ENCODE assay signal across 9 mouse cellular contexts in genomic region chr17:24485090-24485860, GRCm38 (mm10). TPM values are rescaled to one million over a fixed set of nuclear protein-coding genes. Genes with fewer than 3 reads are reported as not detected.
DNase-seq lines count a peak whose midpoint lies in the region; ATAC-seq and TF ChIP-seq lines count a peak whose summit lies in the region.
"Had no signal": no experiment of that assay in that cellular context is flagged by ENCODE, and none has a peak within 500 bp of the region (broad histone marks: within the 10 kb centered on the region; RNA-seq: fewer than 3 reads in every experiment).

No protein-coding gene starts in this region.

- 29% methylated on average over 11 of the region's 11 CpGs for WGBS in heart, embryonic 11.5 days (ENCODE audit: insufficient replicate concordance)
- WGBS in embryonic facial prominence, embryonic 10.5 days, result 47% methylated on average over 11 of the region's 11 CpGs
- WGBS in limb, embryonic 12.5 days, result 42% methylated on average over 11 of the region's 11 CpGs

- DNase-seq in heart, postnatal 25 days (ENCODE audit: low spot score), result no peak
- peak; percentile 48 for DNase-seq in embryonic facial prominence, embryonic 10.5 days (ENCODE audit: low spot score)
- no peak for DNase-seq in spleen, postnatal 4 days (ENCODE audit: low spot score in 2 of 2)
- DNase-seq in spleen, postnatal 36 days (ENCODE audit: low spot score in 2 of 2), result no peak
- DNase-seq in ovary, adult 18-20 months (ENCODE audit: low spot score), result no peak

- H3K9me3 ChIP-seq in heart, embryonic 11.5 days (replicated peaks; ENCODE audit: control insufficient read depth, low read length), result no peaks in the 10 kb centered on the region
- H3K9me3 ChIP-seq in E14TG2a.4 (ENCODE audit: low read length), result no peaks in the 10 kb centered on the region
- H3K9me3 ChIP-seq in embryonic facial prominence, embryonic 10.5 days, result no peaks in the 10 kb centered on the region
- H3K9me3 ChIP-seq in limb, embryonic 12.5 days, result no peaks in the 10 kb centered on the region

- H3K9ac ChIP-seq in heart, embryonic 11.5 days (ENCODE audit: low read depth, low read length), result no peak overlapping the region
- H3K9ac ChIP-seq in limb, embryonic 12.5 days (replicated peaks), result no peak overlapping the region; the same call in 1 of the 2 replicates

- H3K4me2 ChIP-seq in heart, embryonic 11.5 days, result peak overlapping the region; percentile 14; the same call in 1 of the 2 replicates
- 0 out of 2 replicates have a peak overlapping the region, but pooled peaks have one; percentile 17 for H3K4me2 ChIP-seq in limb, embryonic 12.5 days

- peaks cover 6% of the 10 kb centered on the region for H3K4me1 ChIP-seq in heart, embryonic 11.5 days (ENCODE audit: control insufficient read depth, insufficient read depth, low read length)
- H3K4me1 ChIP-seq in E14TG2a.4 (replicated peaks; ENCODE audit: low read depth, low read length), result peaks cover 44% of the 10 kb centered on the region
- H3K4me1 ChIP-seq in embryonic facial prominence, embryonic 10.5 days, result peaks cover 32% of the 10 kb centered on the region
- H3K4me1 ChIP-seq in limb, embryonic 12.5 days (replicated peaks), result peaks cover 21% of the 10 kb centered on the region

- no peak for TF ChIP-seq CTCF in E14TG2a.4 (conservative IDR thresholded peaks at IDR 0.05; ENCODE audit: low read length)

- peaks cover 36% of the 10 kb centered on the region for H3K27me3 ChIP-seq in heart, embryonic 11.5 days (ENCODE audit: control insufficient read depth, insufficient read depth, low read length)
- peaks cover 44% of the 10 kb centered on the region for H3K27me3 ChIP-seq in E14TG2a.4 (ENCODE audit: insufficient read depth, low read length)
- peaks cover 48% of the 10 kb centered on the region for H3K27me3 ChIP-seq in embryonic facial prominence, embryonic 10.5 days (replicated peaks; ENCODE audit: low read depth, poor library complexity, severe bottlenecking)
- peaks cover 30% of the 10 kb centered on the region for H3K27me3 ChIP-seq in limb, embryonic 12.5 days

- H3K27ac ChIP-seq in heart, embryonic 11.5 days (ENCODE audit: low read depth, low read length), result no peak overlapping the region
- no peak overlapping the region for H3K27ac ChIP-seq in embryonic facial prominence, embryonic 10.5 days (replicated peaks)
- H3K27ac ChIP-seq in limb, embryonic 12.5 days, result no peak overlapping the region

- H3K4me3 ChIP-seq in heart, embryonic 11.5 days (ENCODE audit: low read depth, low read length), result no peak overlapping the region
- 0 out of 2 replicates have a peak overlapping the region, but pooled peaks have one; percentile 10 for H3K4me3 ChIP-seq in E14TG2a.4 (replicated peaks; ENCODE audit: low read length)
- peak overlapping the region; percentile 17; the same call in 1 of the 2 replicates for H3K4me3 ChIP-seq in embryonic facial prominence, embryonic 10.5 days
- H3K4me3 ChIP-seq in limb, embryonic 12.5 days (replicated peaks), result 0 out of 2 replicates have a peak overlapping the region, but pooled peaks have one; percentile 3

- intact Hi-C loops in heart, postnatal 25 days (cut with DNase I), result no loop called here

- no peaks in the 10 kb centered on the region for H3K36me3 ChIP-seq in heart, embryonic 11.5 days (ENCODE audit: control insufficient read depth, insufficient read depth, low read length)
- no peaks in the 10 kb centered on the region for H3K36me3 ChIP-seq in E14TG2a.4 (ENCODE audit: insufficient read depth, low read length)
- H3K36me3 ChIP-seq in embryonic facial prominence, embryonic 10.5 days (replicated peaks), result no peaks in the 10 kb centered on the region
- H3K36me3 ChIP-seq in limb, embryonic 12.5 days, result no peaks in the 10 kb centered on the region

- ATAC-seq in heart, embryonic 11.5 days (replicated peaks; ENCODE audit: insufficient number of reproducible peaks, low FRiP score, low TSS enrichment), result no peak
- no peak for ATAC-seq in limb, embryonic 12.5 days (ENCODE audit: insufficient number of reproducible peaks, insufficient read depth, low FRiP score, low TSS enrichment, low read depth)

RNA-seq across cellular contexts. Expression of gene Caskin1, which starts 3.1 kb away (rescaled TPM):
- polyA plus RNA-seq in heart, embryonic 11.5 days (2014; fragmentation: Nextera tagmentation; extraction: Ambion mirVana), result 0.40 and 0.49 TPM in 2 replicates
- under 1 TPM; 0.14 to 0.39 TPM for total RNA-seq in heart, postnatal 25 days (2021)
- polyA plus RNA-seq in embryonic facial prominence, embryonic 10.5 days (2016; fragmentation: Nextera tagmentation; extraction: Ambion mirVana), result 3.1 and 3.9 TPM in 2 replicates
- 6.1 and 6.5 TPM in 2 replicates for polyA plus RNA-seq in limb, embryonic 12.5 days (2016; fragmentation: Nextera tagmentation; extraction: Ambion mirVana)

RNA-seq across cellular contexts. Expression of gene Mlst8, which starts 6.4 kb away (rescaled TPM):
- polyA plus RNA-seq in heart, embryonic 11.5 days (2014; fragmentation: Nextera tagmentation; extraction: Ambion mirVana), result 17.5 and 20.9 TPM in 2 replicates
- 10 to 100 TPM in 1 of 2 experiments, 1 to 10 TPM in 1; 9.4 to 11.3 TPM for total RNA-seq in heart, postnatal 25 days (2021)
- polyA plus RNA-seq in embryonic facial prominence, embryonic 10.5 days (2016; fragmentation: Nextera tagmentation; extraction: Ambion mirVana), result 37.5 and 39.0 TPM in 2 replicates
- 34.7 and 35.5 TPM in 2 replicates for polyA plus RNA-seq in limb, embryonic 12.5 days (2016; fragmentation: Nextera tagmentation; extraction: Ambion mirVana)

RNA-seq across cellular contexts. Expression of gene Bricd5, which starts 11.6 kb away (rescaled TPM):
- polyA plus RNA-seq in heart, embryonic 11.5 days (2014; fragmentation: Nextera tagmentation; extraction: Ambion mirVana), result 0.21 and 0.42 TPM in 2 replicates
- total RNA-seq in heart, postnatal 25 days (2021), result not detected
- 0.36 and 0.67 TPM in 2 replicates for polyA plus RNA-seq in embryonic facial prominence, embryonic 10.5 days (2016; fragmentation: Nextera tagmentation; extraction: Ambion mirVana)
- not detected in 2 replicates for polyA plus RNA-seq in limb, embryonic 12.5 days (2016; fragmentation: Nextera tagmentation; extraction: Ambion mirVana)
- polyA plus RNA-seq: liver, embryonic 16.5 days had no signal

RNA-seq across cellular contexts. Expression of gene Pgp, which starts 15.1 kb away (rescaled TPM):
- polyA plus RNA-seq in heart, embryonic 11.5 days (2014; fragmentation: Nextera tagmentation; extraction: Ambion mirVana), result 75.8 and 77.2 TPM in 2 replicates
- 10 to 100 TPM; 42.3 to 43.3 TPM for total RNA-seq in heart, postnatal 25 days (2021)
- 71.0 and 72.8 TPM in 2 replicates for polyA plus RNA-seq in embryonic facial prominence, embryonic 10.5 days (2016; fragmentation: Nextera tagmentation; extraction: Ambion mirVana)
- polyA plus RNA-seq in limb, embryonic 12.5 days (2016; fragmentation: Nextera tagmentation; extraction: Ambion mirVana), result 54.9 and 56.6 TPM in 2 replicates

RNA-seq across cellular contexts. Expression of gene E4f1, which starts 15.2 kb away (rescaled TPM):
- polyA plus RNA-seq in heart, embryonic 11.5 days (2014; fragmentation: Nextera tagmentation; extraction: Ambion mirVana), result 14.0 and 17.6 TPM in 2 replicates
- total RNA-seq in heart, postnatal 25 days (2021), result 10 to 100 TPM; 11.1 to 11.4 TPM
- polyA plus RNA-seq in embryonic facial prominence, embryonic 10.5 days (2016; fragmentation: Nextera tagmentation; extraction: Ambion mirVana), result 35.5 and 36.6 TPM in 2 replicates
- polyA plus RNA-seq in limb, embryonic 12.5 days (2016; fragmentation: Nextera tagmentation; extraction: Ambion mirVana), result 37.2 and 45.6 TPM in 2 replicates
